Mouse (Mus musculus): ENCODE measurements at regions not wholly inside any gene's neighbourhood (a gene's known extent, or its start where the extent isn't known, plus 50 kb on each side); places are given as distances from the start of the nearest gene placed in this dataset.

GRCm38 (mm10) chr4:105941785-105942184, 152.1 kb downstream of the Gm12728 start:
- WGBS, result 41% methylated on average over 7 of the region's 7 CpGs
- no peaks in the 10 kb centered on the region for H3K4me1 ChIP-seq (replicated peaks)
- H3K9me3 ChIP-seq (replicated peaks), result no peaks in the 10 kb centered on the region
- no peak overlapping the region for H3K27ac ChIP-seq
- H3K36me3 ChIP-seq, result no peaks in the 10 kb centered on the region
- H3K27me3 ChIP-seq, result peaks cover 29% of the 10 kb centered on the region; the same call in 1 of the 2 replicates
- no peak overlapping the region for H3K4me2 ChIP-seq
- no peak overlapping the region for H3K9ac ChIP-seq
- no peak overlapping the region for H3K4me3 ChIP-seq
- no peak for ATAC-seq (replicated peaks; ENCODE audit: insufficient number of reproducible peaks, insufficient read depth, low FRiP score, low read depth)

- no peak overlapping the region for H3K4me3 ChIP-seq
- H3K27ac ChIP-seq, result no peak overlapping the region
- H3K9me3 ChIP-seq (replicated peaks), result no peaks in the 10 kb centered on the region
- no peak overlapping the region for H3K9ac ChIP-seq
- 0 out of 2 replicates have a peak, but pooled peaks cover 9% of the 10 kb centered on the region for H3K27me3 ChIP-seq
- H3K4me2 ChIP-seq, result no peak overlapping the region
- ATAC-seq (replicated peaks; ENCODE audit: insufficient number of reproducible peaks, insufficient read depth, low FRiP score, low read depth), result no peak
- no peaks in the 10 kb centered on the region for H3K36me3 ChIP-seq
- WGBS, result 65% methylated on average over 5 of the region's 5 CpGs
- no peaks in the 10 kb centered on the region for H3K4me1 ChIP-seq (replicated peaks)
Observed at GRCm38 (mm10) chr4:105944962-105945361, 155.3 kb downstream of the Gm12728 start.

- Histone ChIP-seq H3K9me3 (replicated peaks) (no peaks in the 10 kb centered on the region), H3K9ac (no peak overlapping the region), H3K36me3 (no peaks in the 10 kb centered on the region), H3K4me2 (no peak overlapping the region), H3K27ac (no peak overlapping the region), H3K27me3 (0 out of 2 replicates have a peak, but pooled peaks cover 3% of the 10 kb centered on the region), H3K4me1 (replicated peaks) (no peaks in the 10 kb centered on the region), H3K4me3 (no peak overlapping the region)
- no peak for ATAC-seq (replicated peaks; ENCODE audit: insufficient number of reproducible peaks, insufficient read depth, low FRiP score, low read depth)
- WGBS, result 93% methylated on average over 1 of the region's 1 CpGs
Observed at GRCm38 (mm10) chr4:105945921-105946320, 156.3 kb downstream of the Gm12728 start.

- no peak overlapping the region for H3K4me3 ChIP-seq
- H3K27me3 ChIP-seq, result no peaks in the 10 kb centered on the region
- no peaks in the 10 kb centered on the region for H3K9me3 ChIP-seq (replicated peaks)
- H3K27ac ChIP-seq, result no peak overlapping the region
- 79% methylated on average over 5 of the region's 5 CpGs for WGBS
- H3K4me1 ChIP-seq (replicated peaks), result no peaks in the 10 kb centered on the region
- ATAC-seq (replicated peaks; ENCODE audit: insufficient number of reproducible peaks, insufficient read depth, low FRiP score, low read depth), result no peak
- no peak overlapping the region for H3K9ac ChIP-seq
- H3K36me3 ChIP-seq, result no peaks in the 10 kb centered on the region
- no peak overlapping the region for H3K4me2 ChIP-seq
Observed at GRCm38 (mm10) chr4:105948326-105948725, 158.7 kb downstream of the Gm12728 start.

GRCm38 (mm10) chr4:105952406-105952805, 162.7 kb downstream of the Gm12728 start:
- Histone ChIP-seq H3K36me3 (no peaks in the 10 kb centered on the region), H3K4me3 (no peak overlapping the region), H3K4me1 (replicated peaks) (no peaks in the 10 kb centered on the region), H3K27ac (no peak overlapping the region), H3K9ac (no peak overlapping the region), H3K27me3 (no peaks in the 10 kb centered on the region), H3K4me2 (no peak overlapping the region), H3K9me3 (replicated peaks) (no peaks in the 10 kb centered on the region)
- 69% methylated on average over 3 of the region's 3 CpGs for WGBS
- ATAC-seq (replicated peaks; ENCODE audit: insufficient number of reproducible peaks, insufficient read depth, low FRiP score, low read depth), result no peak

- Histone ChIP-seq H3K27ac (no peak overlapping the region), H3K4me2 (no peak overlapping the region), H3K4me1 (replicated peaks) (no peaks in the 10 kb centered on the region), H3K9ac (no peak overlapping the region), H3K27me3 (no peaks in the 10 kb centered on the region), H3K36me3 (no peaks in the 10 kb centered on the region), H3K9me3 (replicated peaks) (no peaks in the 10 kb centered on the region), H3K4me3 (no peak overlapping the region)
- ATAC-seq (replicated peaks; ENCODE audit: insufficient number of reproducible peaks, insufficient read depth, low FRiP score, low read depth), result no peak
- 85% methylated on average over 2 of the region's 2 CpGs for WGBS
Observed at GRCm38 (mm10) chr4:105956516-105956915, 166.8 kb downstream of the Gm12728 start.

GRCm38 (mm10) chr4:105958331-105958730, 168.7 kb downstream of the Gm12728 start:
- no peak overlapping the region for H3K9ac ChIP-seq
- ATAC-seq (replicated peaks; ENCODE audit: insufficient number of reproducible peaks, insufficient read depth, low FRiP score, low read depth), result no peak
- no peaks in the 10 kb centered on the region for H3K9me3 ChIP-seq (replicated peaks)
- no peak overlapping the region for H3K27ac ChIP-seq
- H3K36me3 ChIP-seq, result no peaks in the 10 kb centered on the region
- H3K27me3 ChIP-seq, result no peaks in the 10 kb centered on the region
- H3K4me1 ChIP-seq (replicated peaks), result no peaks in the 10 kb centered on the region
- no peak overlapping the region for H3K4me2 ChIP-seq
- WGBS, result 77% methylated on average over 5 of the region's 5 CpGs
- H3K4me3 ChIP-seq, result no peak overlapping the region

GRCm38 (mm10) chr4:105961686-105962360, 172.2 kb downstream of the Gm12728 start:
- Histone ChIP-seq H3K36me3 (no peaks in the 10 kb centered on the region), H3K9me3 (replicated peaks) (no peaks in the 10 kb centered on the region), H3K9ac (no peak overlapping the region), H3K27me3 (no peaks in the 10 kb centered on the region), H3K4me1 (replicated peaks) (no peaks in the 10 kb centered on the region), H3K4me3 (no peak overlapping the region), H3K27ac (no peak overlapping the region), H3K4me2 (no peak overlapping the region)
- 68% methylated on average over 8 of the region's 8 CpGs for WGBS
- ATAC-seq (replicated peaks; ENCODE audit: insufficient number of reproducible peaks, insufficient read depth, low FRiP score, low read depth), result no peak

- Histone ChIP-seq H3K4me2 (no peak overlapping the region), H3K27ac (no peak overlapping the region), H3K36me3 (no peaks in the 10 kb centered on the region), H3K4me3 (no peak overlapping the region), H3K4me1 (replicated peaks) (no peaks in the 10 kb centered on the region), H3K9me3 (replicated peaks) (no peaks in the 10 kb centered on the region), H3K27me3 (no peaks in the 10 kb centered on the region), H3K9ac (no peak overlapping the region)
- 74% methylated on average over 7 of the region's 7 CpGs for WGBS
- no peak for ATAC-seq (replicated peaks; ENCODE audit: insufficient number of reproducible peaks, insufficient read depth, low FRiP score, low read depth)
Observed at GRCm38 (mm10) chr4:105962542-105962941, 172.9 kb downstream of the Gm12728 start.

GRCm38 (mm10) chr4:105968324-105968723, 178.7 kb downstream of the Gm12728 start:
- Histone ChIP-seq H3K4me1 (replicated peaks) (no peaks in the 10 kb centered on the region), H3K4me2 (no peak overlapping the region), H3K36me3 (no peaks in the 10 kb centered on the region), H3K9ac (no peak overlapping the region), H3K9me3 (replicated peaks) (no peaks in the 10 kb centered on the region), H3K4me3 (no peak overlapping the region), H3K27me3 (no peaks in the 10 kb centered on the region), H3K27ac (no peak overlapping the region)
- ATAC-seq (replicated peaks; ENCODE audit: insufficient number of reproducible peaks, insufficient read depth, low FRiP score, low read depth), result no peak
- 51% methylated on average over 4 of the region's 4 CpGs for WGBS

GRCm38 (mm10) chr4:105969628-105970027, 180.0 kb downstream of the Gm12728 start:
- Histone ChIP-seq H3K36me3 (no peaks in the 10 kb centered on the region), H3K9me3 (replicated peaks) (no peaks in the 10 kb centered on the region), H3K4me2 (no peak overlapping the region), H3K4me3 (no peak overlapping the region), H3K4me1 (replicated peaks) (no peaks in the 10 kb centered on the region), H3K9ac (no peak overlapping the region), H3K27ac (no peak overlapping the region), H3K27me3 (no peaks in the 10 kb centered on the region)
- 50% methylated on average over 2 of the region's 2 CpGs for WGBS
- ATAC-seq (replicated peaks; ENCODE audit: insufficient number of reproducible peaks, insufficient read depth, low FRiP score, low read depth), result no peak

GRCm38 (mm10) chr4:105970056-105970455, 180.4 kb downstream of the Gm12728 start:
- Histone ChIP-seq H3K9ac (no peak overlapping the region), H3K36me3 (no peaks in the 10 kb centered on the region), H3K4me1 (replicated peaks) (no peaks in the 10 kb centered on the region), H3K27ac (no peak overlapping the region), H3K4me2 (no peak overlapping the region), H3K9me3 (replicated peaks) (no peaks in the 10 kb centered on the region), H3K27me3 (no peaks in the 10 kb centered on the region), H3K4me3 (no peak overlapping the region)
- ATAC-seq (replicated peaks; ENCODE audit: insufficient number of reproducible peaks, insufficient read depth, low FRiP score, low read depth), result no peak
- WGBS, result 66% methylated on average over 3 of the region's 3 CpGs

Measured in heart, embryonic 15.5 days (tissue).